Mouse (Mus musculus): ENCODE data around the gene Plxnc1.

Gene Plxnc1

DNA sequence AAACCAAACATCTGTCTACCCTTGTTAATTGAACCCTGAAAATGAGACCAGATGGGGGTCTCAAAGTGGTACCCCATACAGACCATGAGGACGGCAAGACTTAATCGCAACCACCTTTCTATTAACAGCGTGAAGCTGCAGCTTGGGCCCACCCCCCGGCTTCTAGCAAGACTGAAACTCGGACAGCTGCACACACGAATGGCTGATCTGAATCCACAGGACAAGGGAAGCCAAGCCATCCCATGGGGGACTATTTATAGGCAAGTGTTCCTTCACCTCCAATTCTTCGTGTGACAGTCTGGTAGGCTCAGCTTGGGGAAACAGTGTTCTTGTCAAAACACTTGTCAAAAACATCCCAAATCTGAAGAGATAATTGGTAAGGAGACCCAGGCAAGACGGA lies 24.1 kb downstream of the Plxnc1 start:
- DNase-seq (ENCODE audit: low spot score), result no peak

DNA sequence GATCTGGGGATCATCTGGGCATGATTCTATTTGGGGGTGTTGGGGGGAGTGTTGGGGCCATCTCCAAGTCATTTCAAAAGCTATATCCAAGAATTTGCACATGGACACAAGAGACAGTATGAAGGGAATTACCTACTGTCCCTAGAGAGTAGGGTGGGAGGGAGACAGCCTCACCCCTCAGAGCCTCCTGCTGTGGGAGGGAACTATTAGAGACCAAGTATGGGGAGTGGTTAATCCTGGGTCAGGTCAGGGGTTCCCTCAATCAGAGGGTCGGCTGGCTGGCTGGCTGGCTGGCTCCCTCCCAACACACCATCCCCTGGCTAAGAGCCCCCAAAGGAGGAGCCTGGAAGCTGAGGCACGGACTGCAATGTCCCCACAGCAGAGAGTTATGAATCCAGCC lies 24.7 kb downstream of the Plxnc1 start:
- no peak for DNase-seq (ENCODE audit: low spot score)

DNA sequence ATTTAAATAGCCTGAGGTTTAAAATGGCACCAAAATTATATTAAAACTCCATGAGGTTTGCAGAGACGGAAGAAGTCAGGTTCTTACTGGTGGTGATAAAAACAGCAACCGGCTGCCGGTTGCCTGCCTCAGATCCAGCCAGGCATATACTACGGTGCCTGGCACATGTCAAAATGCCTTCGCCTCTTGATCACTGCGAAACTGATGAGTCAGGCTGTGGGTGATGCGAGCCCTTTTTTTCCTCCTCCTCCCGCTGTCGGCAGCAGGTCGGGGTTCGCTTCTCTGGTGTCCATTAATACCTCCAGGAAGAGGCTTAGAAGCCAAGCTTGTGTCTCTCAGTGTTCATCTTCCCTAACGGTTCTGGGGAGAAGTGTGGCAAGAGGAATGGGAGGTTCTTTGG lies 25.1 kb downstream of the Plxnc1 start:
- DNase-seq (ENCODE audit: low spot score), result no peak

DNA sequence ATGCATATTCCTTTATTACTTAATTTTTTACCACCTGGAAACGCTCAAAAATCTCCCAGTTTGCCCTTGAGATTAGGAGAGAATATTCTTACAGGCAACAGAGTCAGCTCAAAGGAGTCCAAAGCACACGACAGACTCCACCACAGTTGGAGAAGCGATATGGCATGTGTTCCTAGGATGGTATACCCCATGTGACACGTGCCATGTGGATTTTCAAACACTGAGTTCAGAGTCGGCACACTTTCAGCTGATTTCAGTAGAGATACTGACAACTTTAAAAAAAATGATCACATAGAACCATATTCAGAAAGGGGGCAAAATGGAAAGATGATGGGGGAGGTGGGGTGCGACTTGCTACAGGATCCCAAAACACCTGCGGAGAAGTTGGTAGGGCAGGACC lies 26.0 kb downstream of the Plxnc1 start:
- no peak for DNase-seq (ENCODE audit: low spot score)

DNA sequence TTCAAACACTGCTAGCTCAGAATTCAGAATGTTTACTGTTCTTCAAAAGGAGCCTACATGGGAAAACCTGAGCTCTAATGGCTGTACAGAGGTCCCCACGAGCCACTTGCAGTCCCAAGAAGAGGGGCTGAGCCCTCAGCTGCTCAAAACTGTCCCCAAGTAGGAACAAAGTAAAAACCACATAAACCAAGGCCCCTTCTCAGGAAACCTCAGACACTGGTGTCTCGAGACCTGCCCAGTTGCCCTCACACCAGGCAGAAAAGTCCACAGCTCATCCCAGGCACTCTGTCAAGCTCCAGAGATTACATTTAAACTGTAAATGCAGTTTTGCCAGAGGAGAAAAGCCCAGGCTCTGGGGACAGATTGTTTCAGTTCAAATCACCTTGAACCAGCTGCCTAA lies 26.6 kb downstream of the Plxnc1 start:
- DNase-seq (ENCODE audit: low spot score), result no peak

DNA sequence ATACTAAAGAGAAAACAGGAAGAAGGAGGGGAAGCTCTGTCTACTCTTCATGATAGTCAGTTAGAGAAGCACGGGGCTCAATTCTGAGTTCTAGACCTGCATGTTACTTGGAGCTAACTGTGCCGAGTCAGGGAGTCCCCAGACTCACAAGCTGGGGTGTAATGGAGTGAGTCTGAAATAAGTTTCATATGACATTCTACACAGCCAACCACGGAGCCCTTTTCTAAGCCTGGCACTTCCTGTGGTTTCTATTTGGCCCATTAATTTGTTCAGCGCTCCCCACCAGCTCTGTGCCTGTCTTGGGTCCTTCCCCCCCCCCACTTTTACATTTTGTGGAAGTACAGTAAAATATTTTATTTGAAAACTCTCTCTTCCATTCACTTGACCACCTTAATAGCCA lies 27.3 kb downstream of the Plxnc1 start:
- DNase-seq (ENCODE audit: low spot score), result no peak

DNA sequence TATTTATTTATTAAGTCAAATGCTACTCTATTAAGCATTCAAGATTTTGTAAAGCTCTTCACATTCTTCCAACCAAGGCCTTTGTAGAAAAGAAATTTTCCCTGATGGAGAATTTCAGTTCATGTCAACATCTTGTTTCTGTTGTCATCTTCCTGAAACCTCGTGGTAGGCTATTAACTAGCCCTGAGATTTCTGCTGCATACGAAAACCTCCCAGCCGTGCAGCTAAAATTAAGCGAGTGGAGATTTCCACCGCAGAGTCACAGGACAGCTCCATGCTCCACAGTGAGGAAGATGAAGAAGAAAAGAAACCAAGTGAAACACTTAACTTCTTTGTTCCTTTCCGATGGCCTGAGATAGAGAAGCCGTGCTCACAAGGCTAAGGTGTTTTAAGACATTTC lies 28.0 kb downstream of the Plxnc1 start:
- DNase-seq (ENCODE audit: low spot score), result no peak

DNA sequence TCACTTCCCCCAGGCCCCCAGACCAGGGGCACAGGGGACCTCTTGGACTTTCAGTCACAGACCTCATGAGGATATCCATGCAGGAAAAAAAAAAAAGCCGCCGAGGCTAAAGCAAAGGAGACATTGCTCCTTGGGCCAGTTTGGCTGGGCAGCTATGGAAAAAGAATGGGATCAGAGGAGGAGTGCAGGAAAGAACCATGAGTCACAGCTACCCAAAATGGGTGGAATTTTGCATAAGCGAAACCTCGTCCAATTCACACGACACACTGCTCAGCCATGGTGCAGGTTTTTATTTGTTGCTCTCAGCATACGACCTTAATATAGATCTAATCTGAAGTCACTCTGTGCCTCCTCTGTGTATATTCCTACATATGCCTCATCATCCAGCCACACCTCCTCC lies 28.9 kb downstream of the Plxnc1 start:
- no peak for DNase-seq (ENCODE audit: low spot score)

DNA sequence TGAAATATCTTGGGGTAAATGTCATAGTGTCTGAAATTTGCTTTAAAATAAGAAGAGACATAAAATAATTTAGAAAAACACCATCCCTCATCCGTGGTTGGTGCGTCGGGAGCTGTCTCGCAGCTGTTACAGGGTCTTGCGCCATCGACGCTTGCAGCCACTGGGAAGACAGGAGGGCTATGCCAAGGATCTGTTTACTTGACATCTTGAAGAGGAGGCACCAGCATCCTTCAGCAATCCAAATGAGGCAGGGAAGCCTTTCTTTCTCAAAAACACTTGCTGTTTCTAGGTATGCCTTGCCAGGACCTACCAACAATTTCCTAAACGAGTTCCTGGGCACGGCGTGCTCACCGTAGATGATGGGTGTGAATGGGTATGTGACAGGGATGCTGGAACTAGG lies 30.6 kb downstream of the Plxnc1 start:
- no peak for DNase-seq (ENCODE audit: low spot score)

DNA sequence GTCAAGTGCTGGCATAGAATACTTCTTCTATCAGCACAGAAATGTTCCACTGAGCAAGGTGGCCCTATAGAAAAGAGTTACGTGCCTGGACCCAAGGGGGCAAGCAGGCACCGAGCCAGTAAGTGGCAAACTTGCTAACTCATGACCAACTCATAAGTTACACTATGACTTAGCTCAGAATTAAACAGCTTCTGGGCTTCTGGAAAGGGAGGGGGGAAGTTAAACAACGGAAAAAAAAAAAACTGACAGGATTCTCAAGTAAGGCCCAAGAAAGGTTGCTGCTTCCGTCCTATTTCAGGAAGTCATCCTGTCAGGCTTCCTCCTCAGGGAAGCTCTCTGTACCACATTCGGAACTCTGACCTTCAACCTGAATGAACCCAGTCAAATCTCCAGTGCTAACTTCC lies 31.3 kb downstream of the Plxnc1 start:
- no peak for DNase-seq (ENCODE audit: low spot score)

DNA sequence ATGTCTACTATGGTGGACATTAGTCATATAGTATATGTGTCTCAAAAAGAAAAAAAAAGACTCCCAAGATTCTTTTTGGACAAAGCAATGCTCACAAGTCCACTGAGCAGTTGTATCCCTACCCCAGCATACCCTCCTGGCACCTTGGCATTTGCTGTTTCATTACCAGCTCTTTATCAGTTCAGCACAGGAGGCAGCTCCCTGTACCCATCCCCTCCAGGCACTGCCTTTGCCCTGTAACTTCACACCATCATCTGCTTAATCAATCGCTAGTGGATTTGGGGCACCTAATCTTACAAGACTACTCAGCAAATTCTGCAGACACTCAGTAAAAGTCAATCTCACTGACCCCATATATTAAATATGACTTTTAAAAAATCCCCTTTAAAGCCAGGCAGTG lies 32.1 kb downstream of the Plxnc1 start:
- DNase-seq (ENCODE audit: low spot score), result no peak

DNA sequence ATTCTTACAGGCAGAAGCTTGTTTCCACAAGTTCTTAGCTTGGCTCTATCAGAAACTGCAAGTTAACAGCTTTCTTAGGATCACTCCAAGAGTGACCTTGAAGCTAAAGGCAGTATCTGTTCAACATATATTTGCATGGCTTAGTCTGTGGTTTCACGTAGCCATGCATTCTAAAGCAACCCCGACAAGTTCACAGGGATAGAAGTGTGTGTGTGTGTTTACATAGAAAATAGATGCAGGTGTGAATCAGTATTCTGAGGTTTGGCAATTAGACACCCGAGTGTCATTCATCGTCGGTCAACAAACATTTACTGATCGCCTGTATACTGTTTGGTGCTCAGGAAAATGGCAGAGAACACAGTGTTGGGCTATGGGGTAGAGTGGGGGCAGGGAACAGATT lies 33.5 kb downstream of the Plxnc1 start:
- no peak for DNase-seq (ENCODE audit: low spot score)

DNA sequence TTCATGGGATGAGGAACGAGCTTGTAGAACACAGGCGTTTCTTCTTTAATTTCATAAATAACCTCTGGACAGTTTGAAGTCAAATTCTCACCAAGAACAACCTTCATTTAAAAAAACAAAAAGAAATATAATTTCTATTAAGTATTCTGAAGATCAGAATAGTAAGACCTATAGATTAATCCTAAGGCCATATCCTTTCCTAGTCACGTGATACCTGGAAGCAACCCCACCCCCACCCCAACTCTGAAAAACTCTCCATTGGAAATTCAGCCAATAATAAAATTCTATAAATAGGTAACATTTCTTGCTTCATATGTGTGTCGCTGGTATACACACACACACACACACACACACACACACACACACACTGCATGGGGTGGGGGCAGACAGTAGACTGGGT lies 34.1 kb downstream of the Plxnc1 start:
- DNase-seq (ENCODE audit: low spot score), result no peak

DNA sequence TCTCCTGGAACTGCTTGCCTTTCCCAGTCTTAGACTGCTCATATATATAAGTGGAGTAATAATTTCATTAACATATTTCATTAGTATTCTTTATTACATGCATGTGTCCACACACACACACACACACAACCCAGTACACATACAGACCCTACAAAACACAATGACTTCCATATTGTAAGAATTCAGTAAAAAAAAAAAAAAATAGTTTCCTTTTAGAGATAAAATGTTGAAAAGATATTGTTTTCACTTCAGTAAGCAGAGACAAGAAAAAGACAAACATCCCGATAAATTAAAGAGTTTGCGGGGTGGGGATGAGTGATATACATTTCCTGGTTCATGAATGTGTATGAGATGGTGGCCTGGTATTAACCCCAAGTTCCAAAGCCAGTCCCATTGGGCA lies 34.8 kb downstream of the Plxnc1 start:
- no peak for DNase-seq (ENCODE audit: low spot score)

DNA sequence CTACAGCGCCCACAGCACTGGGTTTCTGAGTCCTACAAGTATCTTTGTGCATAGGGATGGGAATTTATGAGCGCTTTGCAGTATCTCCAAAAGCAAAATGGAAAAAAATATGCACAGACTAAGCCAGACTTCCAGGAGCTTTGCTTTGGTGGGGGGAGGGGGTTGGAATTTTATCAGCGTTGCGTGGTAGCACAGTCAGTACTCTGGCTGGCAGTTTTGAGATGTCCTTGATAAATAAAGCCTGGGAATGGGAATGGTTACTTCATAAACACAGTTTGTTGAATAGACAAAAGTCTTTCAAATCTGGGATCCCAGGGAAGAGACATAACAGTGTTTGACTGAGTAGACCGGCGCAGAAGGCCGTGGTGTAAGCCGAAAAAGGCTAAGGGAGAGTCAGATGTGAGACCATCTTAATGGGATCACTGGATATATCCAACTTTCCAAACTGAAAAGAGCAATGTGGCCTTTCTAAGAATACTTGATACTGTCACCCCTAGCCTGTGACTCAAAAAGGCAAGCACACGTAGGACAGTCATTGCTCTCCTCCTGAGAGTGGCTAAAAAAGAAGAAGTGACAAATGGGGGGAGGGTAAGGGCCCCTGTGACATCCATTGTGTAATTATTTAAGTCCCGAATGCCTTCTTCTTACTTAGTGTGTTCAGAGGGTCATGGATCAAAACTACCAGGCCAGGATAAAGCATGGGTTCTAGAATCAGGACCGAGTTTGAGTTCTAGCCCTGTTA lies 35.5 kb downstream of the Plxnc1 start:
- no peak for DNase-seq (ENCODE audit: low spot score)

DNA sequence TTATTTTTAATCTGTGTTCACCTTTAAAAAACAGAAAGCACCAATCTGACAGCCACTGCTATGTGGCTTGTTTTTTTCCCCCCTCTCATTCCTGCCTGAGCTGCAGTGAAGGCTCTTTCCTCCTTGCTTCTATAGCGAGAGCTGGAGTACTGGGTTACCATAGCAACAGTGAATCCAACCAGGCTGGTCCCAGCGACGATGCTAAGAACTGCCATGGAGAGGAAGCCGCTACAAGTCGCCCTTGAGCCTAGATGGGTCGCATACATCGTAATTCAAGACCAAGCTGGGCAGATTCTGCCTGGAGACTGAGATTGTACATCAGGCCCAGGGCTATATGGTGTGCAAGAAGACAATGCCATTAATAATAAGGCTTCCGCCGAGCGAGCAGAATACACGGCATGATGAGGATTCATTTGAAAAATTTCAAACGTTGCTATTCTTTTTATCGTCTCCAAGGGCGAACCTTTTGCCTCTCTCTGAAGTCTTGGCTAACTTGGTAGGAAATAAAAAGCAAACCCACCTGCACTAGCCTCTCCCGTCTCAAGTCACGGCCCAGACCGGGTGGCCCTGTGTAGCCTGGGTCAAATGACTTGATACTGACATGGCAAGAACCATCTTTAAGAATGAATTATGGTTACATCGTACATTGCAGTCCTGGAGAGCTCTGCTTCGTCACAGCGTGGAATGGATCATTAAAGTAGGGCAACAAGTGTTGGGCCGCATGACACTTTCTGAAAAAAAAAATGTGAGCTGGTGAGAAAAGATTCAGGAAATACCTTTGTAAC lies 38.8 kb downstream of the Plxnc1 start:
- no peak for DNase-seq (ENCODE audit: low spot score)

DNA sequence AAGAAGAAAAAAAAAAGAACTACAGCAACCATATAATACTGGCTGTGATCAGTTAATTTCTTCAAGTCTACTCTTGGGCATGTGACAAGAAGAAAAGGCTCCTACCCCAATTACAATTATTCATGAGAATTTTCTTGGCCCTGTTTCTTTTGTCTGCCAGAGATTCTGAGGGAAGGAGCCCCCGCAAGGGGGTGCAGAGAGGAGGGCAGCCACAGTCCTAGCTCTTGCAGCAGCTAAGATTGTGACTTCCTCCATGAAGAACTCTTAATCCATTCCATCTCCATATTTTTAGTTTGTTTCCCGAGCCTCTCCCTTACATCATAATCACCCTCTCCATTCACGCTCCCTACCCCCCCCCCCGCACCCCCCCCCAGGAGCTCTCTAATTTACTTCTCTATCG lies 39.4 kb downstream of the Plxnc1 start:
- no peak for DNase-seq (ENCODE audit: low spot score)

DNA sequence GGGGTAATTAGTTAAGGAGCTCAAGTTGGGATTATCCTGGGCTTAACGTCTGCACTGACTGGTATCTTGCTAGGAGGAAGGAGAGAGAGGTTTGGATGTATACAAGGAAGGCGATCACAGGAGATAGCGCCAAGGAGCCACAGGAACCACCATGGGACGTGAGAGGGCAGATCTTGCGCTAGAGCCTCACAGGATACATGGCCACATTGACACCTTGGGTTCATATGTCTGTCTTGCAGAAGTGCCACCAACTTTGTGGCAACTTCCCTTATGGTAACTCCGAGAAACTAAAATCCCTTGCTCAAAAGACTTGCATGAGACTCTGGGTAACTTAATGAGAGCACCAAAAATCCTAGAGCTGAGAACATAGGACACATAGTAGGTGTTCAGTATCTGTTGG lies 47.7 kb downstream of the Plxnc1 start:
- DNase-seq (ENCODE audit: low spot score), result no peak

DNA sequence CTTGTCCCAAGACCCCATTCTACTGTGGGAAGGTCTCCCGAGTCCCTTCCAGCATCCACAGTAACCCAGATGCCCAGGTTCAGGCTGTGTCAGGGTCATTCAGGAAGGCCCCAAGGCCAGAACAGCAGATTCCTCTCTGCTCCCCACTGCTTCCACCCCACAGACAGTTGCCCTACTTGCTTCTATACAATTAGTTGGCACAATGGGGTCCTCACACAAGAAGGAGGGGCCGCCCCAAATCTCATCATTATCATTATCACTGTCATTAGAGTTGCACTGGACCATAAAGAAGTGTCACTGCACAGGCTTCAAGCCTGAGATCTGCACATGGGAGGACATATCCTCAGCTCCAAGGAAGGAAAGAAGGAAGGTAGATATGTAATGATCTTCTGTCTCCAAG lies 48.3 kb downstream of the Plxnc1 start:
- DNase-seq (ENCODE audit: low spot score), result no peak

DNA sequence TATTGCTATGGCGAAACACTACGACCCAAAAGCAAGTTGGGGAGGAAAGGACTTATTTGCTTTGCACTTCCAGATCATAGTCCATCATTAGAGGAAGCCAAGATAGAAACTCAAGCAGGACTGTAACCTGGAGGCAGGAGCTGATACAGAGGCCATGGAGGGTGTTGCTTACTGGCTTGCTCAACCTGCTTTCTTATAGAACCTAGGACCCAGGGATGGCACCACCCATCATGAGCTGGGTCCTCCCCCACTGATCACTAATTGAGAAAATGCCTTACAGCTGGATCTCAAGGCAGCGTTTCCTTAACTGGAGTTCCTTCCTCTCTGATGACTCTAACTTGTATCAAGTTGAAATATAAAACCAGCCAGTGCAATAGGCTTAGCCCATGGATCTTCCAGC lies 48.8 kb downstream of the Plxnc1 start:
- no peak for DNase-seq (ENCODE audit: low spot score)

DNA sequence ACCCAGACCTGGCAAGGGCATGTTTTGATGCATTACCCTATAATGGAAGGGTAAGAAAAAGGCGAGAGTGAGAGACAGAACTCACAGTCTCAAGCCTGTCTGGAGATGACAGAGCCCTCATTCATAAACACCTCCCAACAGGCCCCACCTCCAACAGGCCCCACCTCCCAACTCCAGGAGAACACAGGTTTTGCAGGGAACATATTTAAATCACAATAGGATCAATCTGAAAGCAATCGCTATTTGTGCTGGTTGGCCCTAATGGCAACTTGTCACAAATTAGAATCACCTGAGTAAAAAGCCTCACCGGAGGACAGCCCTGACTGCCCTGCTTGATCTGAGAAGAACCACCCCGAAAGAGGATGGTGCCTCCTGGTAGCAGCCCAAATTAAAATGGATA lies 54.9 kb downstream of the Plxnc1 start:
- DNase-seq (ENCODE audit: low spot score), result no peak

DNA sequence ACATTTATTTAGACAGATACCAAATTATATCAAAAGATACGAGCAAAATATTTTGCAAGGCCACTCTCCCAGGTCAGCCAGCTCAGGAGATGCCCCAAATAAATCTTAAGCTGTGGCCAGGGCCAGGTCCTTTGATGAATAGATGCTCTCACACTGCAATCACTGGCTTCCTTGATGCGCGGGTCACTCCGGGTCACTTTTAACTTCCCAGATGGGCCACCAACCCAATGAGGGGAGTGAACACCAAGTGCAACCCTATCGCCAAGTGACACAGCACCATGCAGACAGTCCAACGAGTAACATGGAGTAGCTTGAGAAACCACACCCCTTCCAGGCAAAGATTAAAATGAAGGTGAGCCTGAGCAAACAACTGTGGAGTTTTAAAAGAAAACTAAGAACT lies 61.4 kb downstream of the Plxnc1 start:
- no peak for DNase-seq (ENCODE audit: low spot score)

DNA sequence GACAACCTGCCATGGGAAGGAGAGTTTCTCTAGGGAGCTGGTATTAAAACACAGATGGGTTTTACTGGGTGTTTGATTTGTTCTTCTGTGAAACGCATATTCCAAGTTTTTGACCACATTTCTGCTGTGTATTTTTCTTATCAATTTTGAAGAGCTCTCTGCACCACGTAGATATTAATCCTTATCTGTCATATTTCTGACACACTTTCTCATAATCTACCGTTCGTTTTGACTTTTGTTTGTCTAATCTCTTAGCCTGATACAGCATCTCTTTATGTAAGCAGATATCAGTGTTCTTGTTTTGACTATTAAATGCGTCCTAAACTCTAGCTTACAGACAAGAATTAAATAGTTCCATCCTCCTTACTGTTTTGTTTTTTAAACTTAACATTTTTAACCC lies 73.1 kb downstream of the Plxnc1 start:
- DNase-seq (ENCODE audit: low spot score), result no peak

DNA sequence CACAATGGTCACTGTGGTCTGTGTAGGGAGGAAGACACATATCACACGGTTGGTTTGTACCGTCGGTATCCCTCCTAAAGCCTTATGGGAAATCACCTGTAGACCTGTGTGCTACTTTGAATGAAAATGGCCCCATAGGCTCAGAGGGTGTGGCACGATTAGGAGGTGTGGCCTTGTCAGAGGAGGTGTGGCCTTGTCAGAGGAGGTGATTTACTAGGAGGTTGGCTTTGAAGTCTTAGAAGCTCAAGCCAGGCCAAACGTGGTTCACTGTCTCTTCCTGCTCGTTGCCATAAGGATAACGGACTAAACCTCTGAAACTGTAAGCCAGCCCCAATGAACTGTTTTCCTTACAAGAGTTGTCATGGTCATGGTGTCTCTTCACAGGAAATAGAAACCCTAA lies 73.5 kb downstream of the Plxnc1 start:
- DNase-seq (ENCODE audit: low spot score), result no peak

Measured in yolk sac, embryonic 10.5 days (tissue).